5 mouse cellular contexts compared by ENCODE assay signal in the genomic region with DNA sequence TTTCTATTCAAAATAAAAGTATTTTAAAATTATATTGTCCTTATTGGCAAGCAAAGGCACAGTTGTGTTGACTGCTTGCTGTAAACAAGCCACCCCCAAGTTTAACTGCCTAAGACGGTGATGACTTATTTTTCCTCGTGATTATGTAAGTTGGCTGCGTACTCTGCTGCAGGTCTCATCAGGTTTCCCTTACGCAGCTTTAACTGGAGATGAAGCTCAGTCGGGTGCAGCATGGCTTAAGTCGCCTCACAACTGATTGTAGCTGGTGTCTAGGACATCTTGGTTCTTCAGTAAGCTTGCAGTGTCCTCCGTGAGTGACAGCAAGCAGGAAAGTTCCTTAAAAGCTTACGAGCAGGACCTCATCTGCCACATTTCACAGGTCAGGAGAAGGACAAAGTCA.
"Had no signal": no experiment of that assay in that cellular context is flagged by ENCODE, and none has a peak within 500 bp of the region (broad histone marks: within the 10 kb centered on the region; RNA-seq: fewer than 3 reads in every experiment).

No protein-coding gene starts in this region.

- DNase-seq: kidney, postnatal 4 days; lung, postnatal 14 days; spleen, adult 18-20 months; thymus, adult 18-20 months; thymus, postnatal 14 days had no signal
